Mouse (Mus musculus) retina, adult 2 months (tissue): Measurements from ENCODE around the gene Meis1.

ENCODE experiments used
- DNase-seq: peaks from one replicate; pipeline ENCODE4 v3.0.0-alpha.2; 2012; ENCODE audit warnings: low read depth, low spot score

The Meis1 gene

DNA sequence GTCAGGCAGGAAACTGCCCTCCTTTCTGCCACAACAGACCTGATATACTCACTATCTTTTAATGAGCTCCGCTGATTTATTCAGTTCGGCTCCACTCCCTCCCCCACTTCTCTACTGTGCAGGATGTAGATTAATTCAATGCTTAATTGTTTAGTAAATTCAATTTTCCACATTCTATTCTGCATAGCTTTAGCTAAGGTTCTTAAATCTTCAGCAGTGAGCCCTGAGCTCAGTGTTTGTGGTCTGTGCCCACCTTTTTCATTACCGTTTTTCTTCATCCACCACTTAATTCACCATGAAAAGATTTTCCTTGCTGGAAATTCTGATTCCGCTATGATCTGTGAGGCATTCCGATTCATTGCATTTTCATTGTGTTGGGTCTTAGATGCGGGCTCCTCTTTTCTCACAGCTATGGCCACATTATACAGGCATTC lies 28.5 kb downstream of the Meis1 start:
- DNase-seq, result no peak

DNA sequence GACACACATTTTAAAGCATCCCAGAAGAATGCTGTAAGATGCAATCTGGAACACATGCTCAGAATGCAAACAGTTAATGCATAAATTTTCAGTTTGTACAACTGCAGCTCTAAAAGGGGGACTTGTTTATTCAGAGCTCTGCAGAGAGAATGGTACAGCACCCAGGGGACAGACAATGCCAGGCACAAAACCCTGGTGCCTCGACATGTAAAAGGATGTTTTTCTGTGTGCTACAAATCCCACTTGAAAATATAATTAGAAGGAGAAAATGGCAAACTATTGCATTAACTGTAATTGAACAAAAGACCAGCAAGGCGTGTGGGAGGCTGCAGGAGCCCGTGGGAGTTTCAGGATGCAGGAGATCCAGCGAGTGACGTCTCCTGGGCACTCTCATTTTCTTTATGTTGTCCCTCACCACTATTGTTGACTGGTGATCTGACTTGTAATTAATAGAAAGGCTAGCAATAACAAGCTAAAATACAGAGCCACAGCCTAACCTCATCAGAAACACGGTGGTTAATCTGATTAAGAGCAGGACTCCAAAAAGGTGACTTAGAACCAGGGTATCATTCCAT lies 29.0 kb downstream of the Meis1 start:
- no peak for DNase-seq

DNA sequence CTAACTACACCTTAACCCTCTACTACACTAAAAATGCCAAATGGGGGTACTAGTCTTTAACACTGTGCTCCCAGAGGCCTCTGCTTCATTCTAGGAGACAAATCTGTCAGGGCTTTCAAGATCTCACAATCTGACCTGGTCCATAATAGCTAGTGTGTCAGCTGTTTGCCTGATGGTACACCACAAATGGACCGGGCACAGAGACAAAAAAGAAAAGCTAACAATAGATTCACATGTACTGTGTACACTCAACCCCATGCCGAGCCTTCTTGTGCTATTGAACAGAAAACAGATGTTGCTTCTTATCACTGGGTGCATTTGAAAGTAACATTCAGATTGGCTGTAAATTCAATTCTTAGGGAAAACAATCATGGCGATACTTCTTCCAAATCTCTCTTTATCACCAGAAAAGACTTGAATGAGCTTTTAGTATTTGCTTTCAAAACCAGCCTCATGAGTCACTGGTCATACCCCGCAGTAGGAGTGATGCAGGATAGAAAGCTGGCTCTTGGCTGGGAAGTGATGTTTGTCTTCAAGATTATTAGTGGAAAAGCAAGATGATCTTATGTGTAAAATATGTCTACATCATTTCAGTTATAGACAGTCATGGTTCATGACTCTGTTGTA lies 30.0 kb downstream of the Meis1 start:
- no peak for DNase-seq

GRCm38 (mm10) chr11:18983813-18984212 lies 35.0 kb downstream of the Meis1 start:
- no peak for DNase-seq

DNA sequence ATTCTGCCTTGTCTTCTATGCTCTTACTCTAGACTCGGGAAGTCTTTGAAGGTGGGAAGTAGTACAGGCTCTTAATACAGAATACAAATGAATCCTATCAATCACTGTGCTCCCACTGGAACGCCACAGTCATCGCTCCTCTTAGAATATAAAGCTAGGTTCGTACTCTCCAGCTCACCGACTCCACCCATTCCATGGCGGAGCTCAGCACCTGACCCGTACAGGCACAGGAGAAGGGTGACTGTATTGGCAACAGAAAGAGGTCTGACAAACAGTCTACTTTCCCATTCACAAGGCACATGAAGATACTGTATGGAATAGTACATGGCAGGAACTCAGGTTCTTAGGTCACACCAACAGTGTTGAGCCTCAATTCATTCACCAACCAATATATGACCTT lies 35.5 kb downstream of the Meis1 start:
- no peak for DNase-seq

DNA sequence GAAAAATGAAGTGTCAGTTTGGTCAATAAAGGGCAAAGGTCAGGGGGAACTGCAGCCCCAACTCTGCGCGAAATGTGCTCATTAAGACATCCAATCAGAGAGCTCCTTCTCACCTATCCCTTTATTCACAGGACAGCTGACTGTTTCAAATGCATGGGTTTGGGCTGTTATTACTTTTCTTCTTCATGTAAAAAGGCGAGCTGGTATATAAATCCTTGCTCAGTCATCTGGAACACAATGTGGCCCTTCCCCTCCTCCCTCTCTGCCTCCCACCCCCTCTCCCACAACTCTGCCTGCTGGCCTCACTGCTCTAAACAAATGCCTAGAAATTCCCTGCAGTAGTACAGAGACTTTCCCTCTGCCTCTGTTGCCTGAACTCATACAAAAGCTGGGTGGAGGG lies 36.5 kb downstream of the Meis1 start:
- no peak for DNase-seq

GRCm38 (mm10) chr11:18981367-18981766 lies 37.4 kb downstream of the Meis1 start:
- no peak for DNase-seq

DNA sequence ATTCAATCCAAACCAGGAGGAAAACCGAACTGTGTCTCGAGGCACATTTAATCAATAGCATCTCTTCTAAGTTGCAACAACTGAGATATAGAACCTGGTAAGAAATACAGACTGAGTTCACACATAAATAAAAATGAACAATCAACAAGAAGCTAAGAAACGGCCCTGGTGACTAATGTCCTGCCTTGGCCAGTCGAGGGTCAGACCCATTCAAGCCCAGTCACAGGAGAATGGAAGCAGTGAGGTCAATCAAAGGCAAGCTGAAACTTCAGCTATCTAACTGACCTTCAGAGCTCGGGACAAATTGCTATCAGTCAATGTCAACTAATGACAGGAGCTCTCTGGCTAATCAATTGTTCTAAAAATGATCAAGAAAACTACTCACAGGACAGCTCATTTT lies 38.2 kb downstream of the Meis1 start:
- DNase-seq, result no peak

DNA sequence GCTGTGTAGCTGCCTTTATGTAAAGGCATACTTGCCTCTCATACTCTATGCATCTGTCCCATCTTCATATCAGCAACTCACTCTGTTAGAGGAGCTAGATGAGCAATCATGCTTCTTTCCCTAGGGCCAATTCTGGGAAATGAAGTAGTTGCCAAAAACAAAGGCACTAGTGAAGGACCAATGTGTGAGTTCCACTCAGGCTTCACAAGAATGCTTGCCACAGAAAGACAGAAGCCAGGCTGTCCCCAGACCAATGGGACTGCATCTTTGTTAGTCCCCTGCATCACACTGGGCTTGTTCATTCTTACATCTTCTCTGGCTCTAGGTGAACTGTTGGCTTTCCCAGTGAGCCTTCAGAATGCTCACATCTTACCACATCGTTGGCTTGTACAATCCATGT lies 43.7 kb downstream of the Meis1 start:
- DNase-seq, result no peak

DNA sequence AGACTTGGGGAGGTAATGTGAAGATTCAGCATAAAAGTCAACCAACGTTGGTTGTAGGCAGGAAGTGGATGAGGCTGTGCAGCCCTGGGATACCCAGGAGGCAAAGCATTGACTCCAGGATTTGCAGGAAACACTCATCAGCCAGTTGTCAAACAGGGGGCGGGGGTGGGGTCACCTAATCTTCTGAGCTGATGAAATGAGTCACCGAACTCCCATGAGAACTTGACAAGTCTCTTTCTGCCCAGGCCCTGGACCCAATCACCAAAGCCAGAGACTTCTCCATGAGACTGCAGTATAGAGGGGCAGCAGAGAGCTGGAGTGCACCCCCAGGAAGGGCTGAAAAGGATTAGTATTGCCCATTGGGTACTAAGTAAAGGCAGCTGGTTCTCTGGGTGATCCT lies 45.0 kb downstream of the Meis1 start:
- DNase-seq, result no peak

DNA sequence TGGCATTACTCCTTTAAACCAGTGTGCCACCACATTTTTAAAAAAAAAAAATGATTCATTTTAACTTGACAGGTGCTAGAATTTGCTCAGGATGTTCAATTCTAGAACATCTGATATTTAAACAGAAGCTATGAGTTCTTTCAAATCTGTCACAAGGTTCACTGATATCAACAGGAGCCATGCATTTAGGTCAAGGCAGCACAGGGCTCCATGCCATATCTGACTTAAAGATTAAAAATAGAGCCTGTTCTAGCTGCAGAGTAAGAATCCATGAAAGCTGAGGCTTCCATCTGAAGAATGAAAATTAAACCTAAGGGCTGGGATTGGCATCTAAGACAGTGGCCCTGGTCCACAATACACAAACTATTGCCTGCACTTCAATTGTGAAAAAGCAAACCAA lies 45.8 kb downstream of the Meis1 start:
- DNase-seq, result no peak

- DNase-seq, result no peak
These were observed 47.2 kb downstream of the Meis1 start for GRCm38 (mm10) chr11:18971551-18971950.

DNA sequence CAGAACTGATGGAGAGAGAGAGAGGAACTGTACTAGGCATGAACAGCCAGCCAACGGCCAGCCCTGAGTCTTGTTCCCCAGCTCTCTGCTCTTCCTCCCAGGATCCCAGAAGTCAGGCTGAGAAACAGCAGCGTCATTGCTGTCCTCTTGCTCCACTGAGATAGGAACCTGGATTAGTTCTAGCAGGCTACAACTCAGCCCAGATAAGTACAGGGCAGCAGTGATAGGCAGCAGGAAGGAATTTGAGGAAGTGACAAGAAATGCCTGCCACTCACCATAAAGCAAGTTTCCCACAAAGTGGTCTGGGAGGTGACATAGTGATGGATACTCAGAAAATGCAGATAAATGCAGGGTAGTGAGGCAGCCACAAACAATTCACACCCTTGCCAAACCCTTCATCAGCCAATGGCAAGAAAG lies 48.9 kb downstream of the Meis1 start:
- DNase-seq, result no peak

DNA sequence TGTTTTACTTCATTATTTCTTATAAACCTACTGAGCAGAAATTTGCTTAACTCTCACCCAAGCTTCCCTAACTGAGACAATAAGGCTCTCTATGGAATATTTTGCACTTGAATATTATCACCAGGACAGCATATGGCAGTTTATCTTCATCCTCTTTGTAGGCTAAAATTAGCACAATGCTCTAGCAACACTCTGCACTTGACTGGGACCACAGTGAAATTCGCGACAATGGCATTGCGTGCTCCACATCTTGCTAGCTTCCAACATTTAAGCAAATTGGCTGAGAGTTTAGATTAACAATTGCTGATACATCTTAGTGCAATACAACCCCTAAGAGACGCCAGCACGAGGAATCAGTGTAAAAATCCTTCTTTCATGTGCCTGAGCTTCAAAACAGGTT lies 54.4 kb downstream of the Meis1 start:
- DNase-seq, result peak; percentile 68

GRCm38 (mm10) chr11:18963202-18964136 lies 55.3 kb downstream of the Meis1 start:
- DNase-seq, result no peak

- no peak for DNase-seq
These were observed 59.3 kb downstream of the Meis1 start for GRCm38 (mm10) chr11:18959465-18959864.

- no peak for DNase-seq
These were observed 60.7 kb downstream of the Meis1 start for GRCm38 (mm10) chr11:18957805-18958770.

DNA sequence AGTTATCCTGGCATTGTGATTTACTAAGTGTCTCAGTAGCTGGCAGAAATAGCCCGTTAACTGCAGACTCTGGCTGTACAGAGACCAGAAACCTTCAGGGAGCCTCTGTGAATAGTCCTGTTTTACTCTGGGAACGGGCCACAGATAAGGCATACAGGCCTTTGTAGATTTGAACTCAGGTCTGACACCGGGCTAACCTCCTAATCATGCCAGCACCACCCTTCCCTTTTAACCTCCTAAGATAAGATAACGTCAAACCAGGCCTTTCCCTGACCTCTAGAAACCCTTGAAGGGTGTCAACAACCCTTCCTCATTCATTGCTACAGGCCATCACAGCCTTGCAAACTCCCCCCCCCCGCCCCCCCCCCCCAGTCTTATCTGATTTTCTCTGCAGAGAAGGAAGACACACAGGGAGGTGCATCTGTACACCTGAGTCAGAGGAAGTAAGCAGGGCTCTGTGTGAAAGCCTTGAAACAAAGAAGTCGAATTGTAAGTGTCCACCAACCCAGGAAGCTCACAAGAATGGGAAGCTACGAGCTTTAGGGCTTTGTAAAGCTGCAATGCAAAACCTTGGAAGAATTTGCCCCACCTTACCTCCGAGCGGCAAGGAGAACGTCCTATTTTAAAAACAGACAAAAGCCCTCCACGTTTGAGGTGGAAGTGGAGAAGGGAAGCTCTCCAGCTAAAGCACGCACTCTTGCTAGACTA lies 61.5 kb downstream of the Meis1 start:
- DNase-seq, result no peak

DNA sequence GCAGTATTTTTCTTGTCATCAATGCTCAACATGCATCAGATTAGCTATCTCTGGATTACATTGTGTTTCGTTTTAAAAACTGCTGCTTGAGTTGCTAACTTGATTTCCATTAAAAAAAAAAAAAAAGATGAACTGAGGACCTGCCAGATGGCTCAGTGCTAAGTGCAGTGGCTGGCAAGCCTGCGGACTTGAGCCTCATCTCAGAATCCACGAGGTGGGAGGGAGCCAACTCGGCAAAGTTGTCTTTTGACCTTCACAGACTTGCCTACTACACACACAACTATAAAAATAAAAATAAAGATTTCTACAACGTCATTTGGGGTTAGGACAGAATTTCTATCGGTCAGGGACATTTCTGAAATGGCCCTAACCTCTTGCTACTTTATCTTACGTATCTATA lies 62.8 kb downstream of the Meis1 start:
- DNase-seq, result no peak

GRCm38 (mm10) chr11:18954852-18955251 lies 63.9 kb downstream of the Meis1 start:
- no peak for DNase-seq

GRCm38 (mm10) chr11:18953892-18954291 lies 64.9 kb downstream of the Meis1 start:
- no peak for DNase-seq
